Mouse (Mus musculus): ENCODE data around the gene B430306N03Rik. TPM values are rescaled to one million over a fixed set of nuclear protein-coding genes. Genes with fewer than 3 reads are reported as not detected.
"Not testable (repeated sequence)": the region's sequence is repeated elsewhere in the genome, so short reads cannot be mapped to it uniquely, and the experiment has no call there.

Gene B430306N03Rik
- under 1 TPM; 0.05 to 0.34 TPM for total RNA-seq (2021)
- long read RNA-seq, experiment 1 = 0 reads
- long read RNA-seq, experiment 2, partial matches to known transcripts = 0 of 1 reads
- long read RNA-seq, experiment 2, other reads (novel, unspliced or antisense) = 0 of 1 reads

DNA sequence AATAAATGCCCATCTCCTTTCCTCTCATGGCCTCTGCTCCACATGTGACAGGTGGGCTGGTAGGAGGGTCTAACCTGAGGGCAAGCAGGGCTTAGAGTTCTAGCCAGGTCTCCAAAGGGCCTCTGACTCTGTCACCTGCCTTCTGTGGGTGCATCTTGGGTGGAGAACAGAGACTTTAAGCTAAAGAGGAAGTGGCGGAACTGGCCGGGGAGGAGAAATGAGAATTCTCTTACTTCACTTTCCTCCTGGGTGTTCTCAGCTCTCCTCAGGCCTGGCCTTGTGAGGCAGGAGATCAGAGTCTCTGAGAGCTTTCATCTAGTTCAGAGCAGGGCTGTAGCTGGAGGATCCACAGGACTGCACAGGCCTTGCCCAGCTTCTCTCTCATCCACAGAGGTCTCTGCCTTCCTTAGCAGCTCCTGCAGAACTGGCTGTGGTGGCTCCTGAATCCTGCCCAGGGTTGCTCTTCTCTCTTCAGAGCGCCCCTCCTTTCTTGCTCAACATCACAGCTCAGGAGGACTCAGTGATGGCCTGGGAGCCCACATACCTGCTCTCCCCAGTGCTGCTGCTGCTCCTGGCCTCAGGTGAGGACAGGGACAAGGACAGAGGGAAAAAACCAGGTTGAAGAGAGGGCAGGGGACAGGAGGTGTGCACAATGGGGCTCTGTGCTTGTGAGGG lies at the start of gene B430306N03Rik:
Gene B430306N03Rik, plus strand, starts transcription at position 237 of the 675 bp plus-strand sequence.
- DNase-seq = not testable (repeated sequence)

DNA sequence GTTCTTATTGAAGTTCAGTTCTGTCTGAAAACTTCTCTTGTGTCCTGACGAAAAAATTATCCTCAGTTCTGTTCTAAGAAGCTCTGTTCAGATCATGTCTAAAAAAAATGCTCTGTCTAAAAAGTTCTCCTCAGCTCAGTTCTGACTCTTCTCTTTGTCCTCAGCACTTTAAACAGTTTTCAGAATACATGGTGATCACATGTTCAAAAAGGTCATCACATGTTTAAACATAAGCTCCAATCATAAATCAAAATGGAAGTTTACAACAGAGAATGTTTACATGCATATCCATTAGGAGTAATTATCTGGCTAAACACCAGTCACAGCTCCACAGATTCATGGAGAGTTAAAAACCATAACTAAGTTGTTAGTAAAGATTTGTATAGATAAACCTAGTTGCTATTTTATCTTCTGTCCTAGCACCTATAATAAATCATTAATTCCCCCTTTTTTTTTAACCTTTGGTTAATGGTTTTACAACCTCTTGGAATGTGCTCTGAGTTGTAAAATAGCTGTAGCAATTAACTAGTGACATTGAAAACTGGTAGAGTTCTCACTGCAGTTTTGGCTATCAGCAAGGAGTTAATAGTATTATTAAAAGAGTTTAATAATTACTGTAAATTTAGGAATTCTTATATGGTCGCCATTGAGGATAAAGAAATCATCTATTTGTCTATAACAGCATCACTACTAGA lies 49.2 kb upstream of the B430306N03Rik start:
- DNase-seq = no peak

DNA sequence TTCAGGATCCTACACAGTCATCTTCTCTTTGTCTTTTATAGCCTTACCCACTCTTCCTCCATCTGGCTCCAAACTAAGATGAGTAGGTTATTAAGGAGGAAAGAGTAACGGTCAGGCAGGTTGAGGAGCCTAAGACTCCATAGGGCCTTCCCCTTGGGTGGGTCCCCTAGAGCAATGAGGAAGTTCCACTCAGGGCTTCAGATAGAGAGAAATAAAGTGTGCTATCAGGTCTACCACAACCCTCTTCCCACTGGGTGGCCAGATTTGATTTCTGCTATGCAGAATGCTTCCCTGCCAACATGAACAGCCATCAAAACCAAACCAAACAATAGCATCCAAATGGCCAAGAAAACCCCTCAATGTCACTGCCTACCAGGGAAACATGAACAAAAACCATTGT lies 48.4 kb upstream of the B430306N03Rik start:
- no peak for DNase-seq

DNA sequence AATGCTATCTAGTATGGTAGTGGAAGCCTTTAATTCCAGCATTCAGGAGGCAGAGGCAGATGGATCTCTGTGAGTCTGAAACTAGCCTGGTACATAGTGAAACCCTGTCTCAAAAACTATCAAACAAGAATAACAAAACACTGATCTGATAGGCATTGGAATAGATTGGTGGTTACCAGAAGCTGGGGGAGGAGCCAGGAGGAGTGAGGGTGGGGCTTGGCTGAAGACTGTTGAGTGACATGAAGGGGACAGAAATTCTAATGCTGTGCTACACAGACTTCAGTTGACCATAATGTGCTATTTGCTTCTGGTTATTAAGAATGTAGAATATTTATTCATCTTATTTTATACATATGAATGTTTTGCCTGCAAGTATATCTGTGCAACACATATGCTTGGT lies 47.7 kb upstream of the B430306N03Rik start:
- no peak for DNase-seq

DNA sequence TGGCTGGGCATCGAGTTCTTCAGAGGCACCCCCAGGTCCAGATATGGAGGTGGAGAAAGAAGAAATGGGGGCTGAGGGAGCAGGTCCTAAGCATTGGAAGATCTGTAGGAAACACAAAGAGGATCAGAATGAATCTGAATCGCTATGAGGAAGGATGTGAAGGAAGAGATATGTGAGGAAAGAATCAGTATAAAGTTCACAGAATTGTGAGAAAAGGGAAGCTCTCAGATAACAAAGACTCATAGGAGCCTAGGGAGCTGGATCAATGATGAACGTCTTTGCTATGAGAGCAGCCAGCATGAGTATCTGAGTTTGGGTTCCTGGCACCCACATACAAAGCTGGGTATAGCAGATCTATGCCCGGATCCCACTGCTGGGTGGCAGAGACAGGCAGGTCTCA lies 46.1 kb upstream of the B430306N03Rik start:
- DNase-seq = no peak

DNA sequence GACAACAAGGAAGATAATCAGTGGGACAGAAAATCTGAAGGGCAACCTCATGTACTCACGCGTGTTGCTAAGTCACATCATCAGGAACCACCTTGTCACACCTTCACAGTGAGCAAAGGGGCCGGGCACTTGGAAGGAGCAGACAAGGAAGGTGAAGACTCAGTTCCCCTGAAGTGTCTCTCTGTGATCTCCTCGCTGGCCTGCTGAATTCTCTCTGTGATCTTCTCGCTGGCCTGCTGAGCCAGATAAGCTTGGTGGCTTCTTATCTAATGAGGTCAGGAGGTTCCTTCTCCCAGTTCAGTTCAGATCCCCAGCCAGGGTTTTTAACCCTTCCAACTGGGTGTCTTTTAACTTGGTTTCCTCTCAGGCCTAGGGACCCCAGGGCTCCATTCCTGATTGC lies 43.8 kb upstream of the B430306N03Rik start:
- DNase-seq = no peak

DNA sequence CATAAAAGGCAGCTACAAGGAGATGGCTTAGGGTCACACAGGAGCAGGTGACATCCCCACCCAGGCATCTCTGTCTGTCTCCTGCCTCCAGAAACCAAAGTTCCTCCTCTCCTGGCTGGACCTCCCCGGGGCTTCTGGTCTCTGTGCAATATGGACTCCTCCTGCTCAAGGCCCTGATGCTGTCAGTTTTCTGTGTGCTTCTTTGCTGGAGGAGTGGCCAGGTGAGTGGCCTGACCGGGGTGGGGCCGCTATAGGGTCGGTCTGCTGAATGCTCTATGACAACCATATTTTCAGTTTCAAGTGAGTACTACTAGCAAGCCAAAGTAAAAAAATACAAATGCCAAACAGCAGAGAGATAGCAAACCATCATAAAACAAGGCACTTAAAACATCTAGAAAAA lies 43.3 kb upstream of the B430306N03Rik start:
- no peak for DNase-seq

DNA sequence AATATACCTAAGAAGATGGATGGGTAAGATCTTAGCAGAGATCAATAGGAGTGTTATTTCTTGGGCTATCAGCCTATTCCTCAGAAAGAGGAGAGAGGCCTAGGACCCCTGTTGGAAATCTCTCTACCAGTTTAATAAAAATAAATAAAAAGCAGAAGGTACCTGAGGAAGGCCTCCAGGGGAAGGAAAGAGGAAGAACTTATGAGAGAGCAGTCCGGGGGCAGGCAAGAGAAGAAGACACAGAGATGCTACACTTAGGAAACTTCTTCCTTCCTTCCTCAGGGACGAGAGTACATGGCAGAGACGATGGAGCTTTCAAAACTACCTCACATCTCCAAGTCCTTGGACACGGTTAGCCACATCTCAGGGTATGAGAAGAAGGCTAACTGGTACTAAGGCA lies 41.8 kb upstream of the B430306N03Rik start:
- no peak for DNase-seq

DNA sequence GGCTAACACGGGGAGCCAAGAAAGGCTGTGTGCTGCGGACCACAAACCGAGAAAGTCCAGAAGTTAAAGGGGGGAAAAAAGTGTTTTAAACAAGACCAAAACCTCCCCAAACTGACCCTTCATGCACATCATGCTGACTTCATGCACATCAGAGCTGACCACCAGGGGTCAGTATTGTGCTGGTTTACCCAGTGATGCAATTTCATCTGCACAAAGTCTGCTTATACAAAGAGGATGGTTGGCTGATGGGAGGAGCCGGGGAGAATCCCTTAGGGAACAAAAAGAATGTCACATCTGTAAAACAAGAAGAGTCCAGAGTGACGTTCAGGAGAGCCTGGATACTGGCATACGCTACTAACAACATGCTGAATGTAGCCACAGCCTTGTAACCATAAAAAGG lies 41.1 kb upstream of the B430306N03Rik start:
- peak; percentile 82 for DNase-seq

DNA sequence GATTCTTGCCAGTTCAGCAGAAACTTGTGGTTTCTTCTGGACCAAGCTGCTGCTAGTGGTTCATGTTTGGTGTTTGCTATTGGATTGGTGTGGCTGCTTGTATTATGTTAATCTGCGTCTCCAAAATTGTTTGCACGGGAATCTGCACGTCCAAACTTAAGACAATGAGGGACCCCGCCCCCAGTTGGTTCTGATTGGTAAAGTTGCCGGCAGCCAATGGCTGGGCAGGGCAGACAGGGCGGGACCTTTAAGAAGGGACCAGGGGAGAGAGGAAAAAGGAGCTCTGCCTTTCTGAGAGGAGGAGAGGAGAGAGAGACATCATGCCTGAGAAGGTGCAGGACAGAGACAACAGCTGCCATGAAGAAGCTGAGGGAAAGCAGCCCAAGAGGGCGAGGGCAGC lies 40.2 kb upstream of the B430306N03Rik start:
- DNase-seq = no peak

DNA sequence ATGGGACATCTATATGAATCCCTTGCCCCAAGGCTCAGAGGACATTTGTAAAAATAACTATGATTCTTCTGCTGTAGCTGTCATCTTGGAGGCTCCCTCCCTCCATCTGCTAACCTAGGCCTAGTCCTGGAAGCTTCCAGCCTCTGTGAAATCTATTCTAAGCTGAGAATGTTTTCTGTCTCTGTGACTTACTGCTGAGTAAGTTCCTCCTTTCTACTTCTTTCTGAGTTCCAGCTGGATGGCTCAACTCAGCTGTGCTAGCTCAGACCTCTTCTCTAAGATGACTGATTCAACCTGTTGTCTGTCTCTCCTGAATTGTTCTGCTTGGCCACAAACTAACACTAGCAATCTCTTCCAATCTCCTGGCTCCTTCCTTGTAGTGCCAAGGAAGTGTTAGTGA lies 37.6 kb upstream of the B430306N03Rik start:
- no peak for DNase-seq

DNA sequence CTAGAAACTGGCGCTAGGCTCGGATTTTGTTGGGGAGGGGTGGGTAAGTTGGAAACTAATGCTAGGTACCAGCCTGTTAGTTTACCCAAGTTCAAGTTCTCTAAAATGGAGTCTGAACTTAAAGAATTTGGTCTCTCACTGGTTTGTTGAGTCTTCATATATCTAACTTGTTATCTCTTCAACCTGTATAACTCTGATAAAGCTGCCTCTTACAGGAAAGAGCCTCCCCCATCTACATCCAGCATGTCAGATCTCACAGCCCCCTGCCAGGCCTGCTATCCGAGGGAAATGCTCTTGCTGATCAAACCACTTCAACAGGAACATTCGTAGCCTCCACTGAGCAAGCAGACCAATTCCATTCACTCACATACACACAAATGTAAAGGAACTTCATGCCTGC lies 36.9 kb upstream of the B430306N03Rik start:
- no peak for DNase-seq

DNA sequence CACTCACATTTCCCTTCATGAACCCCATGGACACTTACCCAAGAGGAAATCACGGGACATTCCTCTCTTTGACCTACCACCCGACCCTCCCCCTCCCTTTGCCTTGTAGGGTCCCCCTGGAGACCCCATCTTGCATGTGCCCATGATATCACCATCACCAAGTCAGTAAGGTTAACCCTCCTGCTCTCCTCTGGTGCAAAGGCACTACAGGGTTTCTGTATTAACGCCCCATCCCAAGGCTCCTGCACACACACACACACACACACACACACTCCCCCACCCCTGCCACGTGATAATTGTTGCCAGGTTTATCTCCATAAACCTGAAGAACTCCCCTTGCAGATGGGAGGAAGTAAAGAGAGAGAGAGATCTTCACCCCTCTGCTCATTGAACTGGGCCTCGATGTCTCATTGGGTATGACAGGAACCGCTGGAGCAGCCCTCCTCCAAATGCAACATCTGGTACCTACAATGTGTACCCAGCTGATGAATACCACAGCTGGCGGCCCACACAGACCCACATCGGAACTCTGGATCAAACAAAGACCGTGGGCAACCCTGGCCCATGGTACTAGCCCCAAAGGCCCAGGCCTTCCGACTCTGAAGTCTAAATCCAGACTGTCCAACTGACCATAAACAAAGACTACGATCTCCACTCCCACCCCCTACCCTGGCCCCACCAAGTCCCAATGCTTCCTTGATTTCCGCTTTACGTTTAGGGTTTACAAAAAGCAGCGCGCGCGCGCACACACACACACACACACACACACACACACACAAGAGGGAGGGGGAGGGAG lies 34.8 kb upstream of the B430306N03Rik start:
- no peak for DNase-seq

DNA sequence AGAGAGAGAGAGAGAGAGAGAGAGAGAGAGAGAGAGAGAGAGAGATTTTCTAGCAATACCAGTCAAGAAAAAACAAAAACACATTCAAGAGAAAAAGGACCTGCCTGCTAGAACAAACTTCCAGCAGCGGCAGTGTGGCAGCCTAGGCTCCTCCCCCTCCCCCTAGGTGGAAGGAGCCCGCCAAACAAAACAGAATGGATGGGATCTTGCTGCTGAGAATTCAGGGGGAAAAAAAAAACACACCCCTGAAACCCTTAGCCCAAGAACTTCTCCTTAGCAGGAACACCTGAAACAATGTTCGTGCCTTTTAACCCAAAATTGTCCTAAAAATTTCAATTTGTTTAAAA lies 34.2 kb upstream of the B430306N03Rik start:
- DNase-seq = no peak

DNA sequence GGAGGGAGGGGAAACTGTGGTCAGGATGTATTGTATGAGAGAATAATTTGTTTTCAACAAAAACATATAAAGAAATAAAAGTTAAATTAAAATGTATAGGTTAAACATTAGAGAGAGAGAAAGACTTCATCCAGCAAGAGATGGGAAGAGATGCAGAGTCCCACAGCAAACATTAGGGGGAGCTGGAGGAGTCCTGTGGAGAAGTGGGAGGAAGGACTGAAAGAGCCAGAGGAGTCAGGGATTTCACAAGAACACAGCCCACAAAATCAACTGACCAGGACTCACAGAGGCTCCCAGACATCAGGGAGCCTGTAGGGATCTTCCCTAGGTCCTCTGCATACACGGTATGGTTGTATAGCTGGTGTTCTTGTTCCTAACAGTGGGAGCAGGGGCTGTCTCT lies 29.2 kb upstream of the B430306N03Rik start:
- no peak for DNase-seq

DNA sequence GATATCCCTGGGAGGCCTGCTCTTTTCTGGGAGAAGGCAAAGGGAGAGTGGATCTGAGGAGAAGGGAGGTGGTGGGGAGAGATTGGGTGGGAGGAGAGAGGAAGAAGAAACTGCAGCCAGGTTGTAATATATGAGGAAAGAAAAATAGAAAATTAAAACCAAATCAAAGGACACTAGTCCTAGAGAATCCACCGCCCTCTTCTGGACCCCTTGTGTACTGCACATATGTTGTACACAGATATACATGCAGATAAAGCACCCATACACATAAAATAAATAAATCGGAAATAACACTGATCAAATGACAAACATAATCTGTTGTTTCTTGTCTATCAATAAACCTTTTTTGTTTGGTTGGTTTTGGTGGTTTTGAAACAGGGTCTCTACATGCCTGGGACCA lies 28.7 kb upstream of the B430306N03Rik start:
- DNase-seq = no peak

DNA sequence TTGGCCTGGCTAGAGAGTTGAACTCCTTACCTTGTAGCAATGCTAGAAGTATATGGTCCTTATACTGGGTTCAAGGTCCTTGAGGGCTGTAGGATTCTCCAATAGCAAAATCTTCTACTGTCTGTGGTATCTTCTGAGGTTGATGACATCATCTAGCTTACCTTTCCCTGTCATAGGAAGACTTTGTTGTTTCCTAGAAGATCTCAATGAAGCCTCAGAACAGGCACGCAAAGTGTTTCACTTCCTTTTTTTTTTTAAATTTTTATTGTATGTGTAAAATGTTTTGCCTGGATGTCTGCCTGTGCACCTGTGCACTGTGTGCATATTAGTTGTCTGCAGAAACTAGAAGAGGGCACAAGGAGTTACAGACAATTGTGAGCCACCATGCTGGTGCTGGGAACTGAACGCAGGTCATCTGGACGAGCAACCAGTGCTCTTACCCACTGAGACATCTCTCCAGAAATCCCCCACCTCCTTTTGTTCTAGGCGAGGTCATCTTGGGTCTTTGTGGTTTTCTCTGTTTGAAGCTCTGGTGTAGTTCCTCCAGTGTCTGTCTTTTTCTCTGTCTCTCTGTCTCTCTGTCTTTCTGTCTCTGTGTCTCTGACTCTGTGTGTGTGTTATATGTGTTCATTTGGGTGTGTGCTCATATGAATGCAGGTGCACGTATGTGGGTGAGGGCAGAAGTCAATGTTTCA lies 22.3 kb upstream of the B430306N03Rik start:
- DNase-seq = no peak

DNA sequence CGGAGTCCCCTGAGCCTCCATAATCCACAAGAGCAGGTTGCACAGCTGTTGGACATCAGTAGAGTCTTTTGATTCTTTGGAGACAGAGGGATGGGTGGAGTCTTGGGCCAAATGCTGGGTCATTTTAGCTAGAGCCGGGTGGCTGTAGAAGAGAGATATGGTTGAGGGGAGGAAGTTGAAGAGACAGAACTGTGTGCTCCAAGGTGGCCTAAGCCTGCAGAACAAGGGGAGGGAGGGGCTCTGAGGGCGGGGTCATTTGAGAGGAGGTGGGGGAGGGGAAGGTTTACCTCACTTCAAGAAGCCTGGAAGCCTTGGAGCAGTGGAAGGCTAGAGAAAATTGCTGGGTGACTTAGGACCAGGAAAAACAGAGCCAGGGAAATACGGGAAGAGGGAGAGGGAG lies 16.7 kb upstream of the B430306N03Rik start, which contains the start of gene Treml2:
Gene Treml2, plus strand, starts transcription at position 296 of the 400 bp plus-strand sequence.
- no peak for DNase-seq

DNA sequence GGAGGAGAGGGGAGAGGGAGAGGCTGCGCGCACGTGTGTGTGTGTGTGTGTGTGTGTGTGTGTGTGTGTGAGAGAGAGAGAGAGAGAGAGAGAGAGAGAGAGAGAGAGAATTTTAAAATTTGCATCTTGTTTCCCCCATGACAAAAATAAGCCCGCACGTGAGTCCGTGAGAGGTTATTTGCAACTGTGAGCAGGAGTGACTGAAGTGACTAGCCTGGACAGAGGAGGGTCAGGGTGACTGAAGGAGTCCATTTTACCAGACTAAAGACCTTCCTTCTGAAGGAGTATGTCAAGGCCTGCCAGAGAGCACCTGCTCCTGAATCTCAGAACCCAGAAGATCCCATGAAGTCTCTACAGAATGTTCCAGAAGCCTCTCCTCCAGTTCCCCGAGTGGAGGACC lies 16.2 kb upstream of the B430306N03Rik start:
- no peak for DNase-seq

DNA sequence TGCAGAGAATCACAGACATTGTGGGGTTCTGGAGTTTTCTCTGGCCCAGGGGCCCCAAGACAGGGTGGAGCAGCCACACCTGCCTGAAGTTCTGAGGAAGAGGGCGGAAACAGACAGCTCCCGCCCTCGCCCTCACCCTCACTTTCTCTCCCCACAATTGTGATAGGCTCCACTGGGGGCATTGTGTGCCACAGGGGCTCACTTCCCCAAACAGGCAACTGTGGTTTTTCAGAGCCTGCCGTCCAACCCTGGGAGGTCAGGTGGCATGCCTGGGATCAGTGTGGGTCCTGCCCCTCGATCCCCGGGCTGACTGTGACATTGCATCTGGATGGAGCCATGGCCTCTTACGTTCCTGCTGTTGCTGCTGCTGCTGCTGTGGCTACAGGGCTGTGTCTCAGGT lies 15.7 kb upstream of the B430306N03Rik start:
- DNase-seq = no peak

DNA sequence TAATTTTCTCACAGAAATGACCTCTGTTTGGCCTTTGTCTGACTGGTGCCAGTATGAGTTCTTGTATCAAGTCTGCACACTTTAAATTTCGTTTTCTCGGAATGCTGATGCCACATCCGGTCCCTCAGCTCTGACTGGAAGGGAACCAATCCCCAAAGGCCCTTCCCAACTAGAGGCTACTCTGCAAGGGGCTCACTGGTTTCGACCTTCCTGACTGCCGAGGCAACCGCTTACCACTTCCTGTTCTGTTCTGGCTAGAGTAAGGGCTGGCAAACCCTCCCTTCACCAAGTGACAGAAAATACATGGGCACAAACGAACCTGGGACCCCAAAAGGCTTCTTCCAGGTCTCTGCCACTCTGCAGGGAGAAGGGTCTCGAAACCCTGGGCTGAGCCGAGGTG lies 15.1 kb upstream of the B430306N03Rik start:
- DNase-seq = no peak

DNA sequence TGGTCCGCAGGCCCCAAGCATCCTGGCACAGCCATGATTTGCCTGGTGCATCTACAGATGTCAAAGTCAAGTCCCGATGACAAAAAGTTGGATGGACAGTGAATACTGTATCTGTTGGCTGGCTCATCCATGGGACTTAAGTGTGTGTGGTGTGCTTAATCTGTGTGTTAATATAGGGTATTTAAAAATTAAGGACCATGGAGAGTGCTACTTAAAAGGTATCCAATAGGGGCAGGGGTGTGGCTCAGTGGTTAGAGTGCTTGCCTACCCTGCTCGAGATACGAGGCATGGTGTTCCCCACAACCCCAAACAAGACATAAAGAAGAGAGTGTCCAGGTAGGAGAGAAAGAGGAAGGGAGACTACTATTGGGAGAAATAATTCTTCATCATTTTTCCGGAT lies 14.1 kb upstream of the B430306N03Rik start:
- DNase-seq = no peak

Data from gastrocnemius, postnatal 10 days (tissue).